Mouse (Mus musculus): ENCODE measurements around the gene Lhx6. TPM values are rescaled to one million over a fixed set of nuclear protein-coding genes. Genes with fewer than 3 reads are reported as not detected.
A peak's percentile ranks its signal among the peaks of the same experiment; 100 is the strongest.
"Not testable (repeated sequence)": the region's sequence is repeated elsewhere in the genome, so short reads cannot be mapped to it uniquely, and the experiment has no call there.

The Lhx6 gene
- 14.7 and 27.3 TPM in 2 replicates for polyA plus RNA-seq (2014; fragmentation: Nextera tagmentation; extraction: Ambion mirVana)

- peak within 1 kb of the TSS; percentile 36 for H3K4me3 ChIP-seq (ENCODE audit: low read depth, low read length)
- peak within 1 kb of the TSS; percentile 52 for H3K4me2 ChIP-seq (ENCODE audit: low read length)
- H3K36me3 ChIP-seq (ENCODE audit: control insufficient read depth, insufficient read depth, low read length), result no peaks in the 10 kb centered on the region
- WGBS, result under 1% methylated on average over 43 of the region's 58 CpGs
- peak within 1 kb of the TSS; percentile 64 for H3K9ac ChIP-seq (ENCODE audit: low read length)
- peaks cover 79% of the 10 kb centered on the region for H3K27me3 ChIP-seq (replicated peaks; ENCODE audit: control insufficient read depth, insufficient read depth, low read length)
- H3K4me1 ChIP-seq (ENCODE audit: control insufficient read depth, insufficient read depth, low read length), result peaks cover 5% of the 10 kb centered on the region; the same call in 1 of the 2 replicates
- ATAC-seq (peak; percentile 47), DNase-seq (ENCODE audit: low spot score) (no peak)
- H3K27ac ChIP-seq (ENCODE audit: low read depth, low read length), result peak within 1 kb of the TSS; percentile 91
- H3K9me3 ChIP-seq (replicated peaks; ENCODE audit: control insufficient read depth, low read length), result no peaks in the 10 kb centered on the region
Observed at GRCm38 (mm10) chr2:36104956-36105741, at the start of gene Lhx6. Gene Lhx6, minus strand, starts transcription at chr2:36105408.

- H3K36me3 ChIP-seq (ENCODE audit: control insufficient read depth, insufficient read depth, low read length), result peaks cover 38% of the 10 kb centered on the region
- H3K4me3 ChIP-seq (ENCODE audit: low read depth, low read length); DNase-seq (ENCODE audit: low spot score); H3K9me3 ChIP-seq (replicated peaks; ENCODE audit: control insufficient read depth, low read length); H3K9ac ChIP-seq (ENCODE audit: low read length); H3K27me3 ChIP-seq (replicated peaks; ENCODE audit: control insufficient read depth, insufficient read depth, low read length); H3K4me1 ChIP-seq (ENCODE audit: control insufficient read depth, insufficient read depth, low read length); H3K27ac ChIP-seq (ENCODE audit: low read depth, low read length); H3K4me2 ChIP-seq (ENCODE audit: low read length); ATAC-seq: not testable (repeated sequence)
- 95% methylated on average over 4 of the region's 4 CpGs for WGBS
Observed at GRCm38 (mm10) chr2:36152401-36152800, 47.2 kb upstream of the Lhx6 start.

GRCm38 (mm10) chr2:36148876-36149365, 43.7 kb upstream of the Lhx6 start:
- Histone ChIP-seq H3K4me2 (ENCODE audit: low read length) (no peak overlapping the region), H3K4me3 (ENCODE audit: low read depth, low read length) (no peak overlapping the region), H3K9ac (ENCODE audit: low read length) (no peak overlapping the region), H3K9me3 (replicated peaks; ENCODE audit: control insufficient read depth, low read length) (no peaks in the 10 kb centered on the region), H3K36me3 (ENCODE audit: control insufficient read depth, insufficient read depth, low read length) (peaks cover 22% of the 10 kb centered on the region), H3K4me1 (ENCODE audit: control insufficient read depth, insufficient read depth, low read length) (no peaks in the 10 kb centered on the region), H3K27me3 (replicated peaks; ENCODE audit: control insufficient read depth, insufficient read depth, low read length) (no peaks in the 10 kb centered on the region), H3K27ac (ENCODE audit: low read depth, low read length) (no peak overlapping the region)
- DNase-seq (ENCODE audit: low spot score) (no peak), ATAC-seq (no peak)
- 94% methylated on average over 7 of the region's 7 CpGs for WGBS

GRCm38 (mm10) chr2:36139096-36139495, 33.9 kb upstream of the Lhx6 start:
- WGBS, result 84% methylated on average over 2 of the region's 2 CpGs
- H3K4me2 ChIP-seq (ENCODE audit: low read length), result no peak overlapping the region
- ATAC-seq, result no peak
- no peak for DNase-seq (ENCODE audit: low spot score)
- no peak overlapping the region for H3K27ac ChIP-seq (ENCODE audit: low read depth, low read length)
- peaks cover 13% of the 10 kb centered on the region for H3K4me1 ChIP-seq (ENCODE audit: control insufficient read depth, insufficient read depth, low read length)
- H3K27me3 ChIP-seq (replicated peaks; ENCODE audit: control insufficient read depth, insufficient read depth, low read length), result no peaks in the 10 kb centered on the region
- H3K9me3 ChIP-seq (replicated peaks; ENCODE audit: control insufficient read depth, low read length), result no peaks in the 10 kb centered on the region
- no peak overlapping the region for H3K9ac ChIP-seq (ENCODE audit: low read length)
- H3K4me3 ChIP-seq (ENCODE audit: low read depth, low read length), result no peak overlapping the region
- peaks cover 16% of the 10 kb centered on the region; the same call in 1 of the 2 replicates for H3K36me3 ChIP-seq (ENCODE audit: control insufficient read depth, insufficient read depth, low read length)

GRCm38 (mm10) chr2:36136300-36136941, 31.2 kb upstream of the Lhx6 start, which contains the start of the genes Mrrf and Rbm18:
Gene Mrrf, plus strand, starts transcription at chr2:36136389.
Gene Rbm18, minus strand, starts transcription at chr2:36136773.
- Histone ChIP-seq H3K27ac (ENCODE audit: low read depth, low read length) (peak within 1 kb of the TSS; percentile 71), H3K27me3 (replicated peaks; ENCODE audit: control insufficient read depth, insufficient read depth, low read length) (no peaks in the 10 kb centered on the region), H3K4me1 (ENCODE audit: control insufficient read depth, insufficient read depth, low read length) (peaks cover 13% of the 10 kb centered on the region), H3K9me3 (replicated peaks; ENCODE audit: control insufficient read depth, low read length) (no peaks in the 10 kb centered on the region), H3K4me3 (ENCODE audit: low read depth, low read length) (peak within 1 kb of the TSS; percentile 80), H3K4me2 (ENCODE audit: low read length) (peak within 1 kb of the TSS; percentile 59), H3K36me3 (ENCODE audit: control insufficient read depth, insufficient read depth, low read length) (peaks cover 28% of the 10 kb centered on the region), H3K9ac (ENCODE audit: low read length) (peak within 1 kb of the TSS; percentile 85)
- under 1% methylated on average over 50 of the region's 50 CpGs for WGBS
- DNase-seq (ENCODE audit: low spot score) (peak; percentile 89), ATAC-seq (peak; percentile 98)

- Histone ChIP-seq H3K4me3 (ENCODE audit: low read depth, low read length) (peak overlapping the region; percentile 80), H3K4me1 (ENCODE audit: control insufficient read depth, insufficient read depth, low read length) (peaks cover 13% of the 10 kb centered on the region), H3K36me3 (ENCODE audit: control insufficient read depth, insufficient read depth, low read length) (peaks cover 34% of the 10 kb centered on the region), H3K27ac (ENCODE audit: low read depth, low read length) (peak overlapping the region; percentile 71; the same call in 1 of the 2 replicates), H3K9me3 (replicated peaks; ENCODE audit: control insufficient read depth, low read length) (no peaks in the 10 kb centered on the region), H3K27me3 (replicated peaks; ENCODE audit: control insufficient read depth, insufficient read depth, low read length) (no peaks in the 10 kb centered on the region), H3K4me2 (ENCODE audit: low read length) (peak overlapping the region; percentile 59), H3K9ac (ENCODE audit: low read length) (peak overlapping the region; percentile 85)
- DNase-seq (ENCODE audit: low spot score) (no peak), ATAC-seq (0 out of 2 replicates have a peak, but pooled peaks have one; percentile 0)
- WGBS, result under 1% methylated on average over 4 of the region's 4 CpGs
Observed at GRCm38 (mm10) chr2:36135887-36136286, 30.7 kb upstream of the Lhx6 start.

- H3K36me3 ChIP-seq (ENCODE audit: control insufficient read depth, insufficient read depth, low read length), result peaks cover 82% of the 10 kb centered on the region
- H3K9me3 ChIP-seq (replicated peaks; ENCODE audit: control insufficient read depth, low read length), result no peaks in the 10 kb centered on the region
- ATAC-seq, result no peak
Observed at GRCm38 (mm10) chr2:36129051-36129450, 23.8 kb upstream of the Lhx6 start.

GRCm38 (mm10) chr2:36127973-36128372, 22.8 kb upstream of the Lhx6 start:
- DNase-seq (ENCODE audit: low spot score) (no peak), ATAC-seq (no peak)
- 85% methylated on average over 4 of the region's 4 CpGs for WGBS
- Histone ChIP-seq H3K4me3 (ENCODE audit: low read depth, low read length) (no peak overlapping the region), H3K9ac (ENCODE audit: low read length) (no peak overlapping the region), H3K9me3 (replicated peaks; ENCODE audit: control insufficient read depth, low read length) (no peaks in the 10 kb centered on the region), H3K36me3 (ENCODE audit: control insufficient read depth, insufficient read depth, low read length) (peaks cover 81% of the 10 kb centered on the region), H3K27ac (ENCODE audit: low read depth, low read length) (no peak overlapping the region), H3K27me3 (replicated peaks; ENCODE audit: control insufficient read depth, insufficient read depth, low read length) (no peaks in the 10 kb centered on the region), H3K4me1 (ENCODE audit: control insufficient read depth, insufficient read depth, low read length) (no peaks in the 10 kb centered on the region), H3K4me2 (ENCODE audit: low read length) (no peak overlapping the region)

More at GRCm38 (mm10) chr2:36129051-36129450, 23.8 kb upstream of the Lhx6 start:
- DNase-seq (ENCODE audit: low spot score), result no peak
- Histone ChIP-seq H3K27me3 (replicated peaks; ENCODE audit: control insufficient read depth, insufficient read depth, low read length) (no peaks in the 10 kb centered on the region), H3K4me3 (ENCODE audit: low read depth, low read length) (no peak overlapping the region), H3K4me2 (ENCODE audit: low read length) (no peak overlapping the region), H3K27ac (ENCODE audit: low read depth, low read length) (no peak overlapping the region), H3K4me1 (ENCODE audit: control insufficient read depth, insufficient read depth, low read length) (no peaks in the 10 kb centered on the region), H3K9ac (ENCODE audit: low read length) (no peak overlapping the region)
- WGBS, result 75% methylated on average over 3 of the region's 3 CpGs
